Mouse (Mus musculus): ENCODE data around the gene Rgs4.

DNA sequence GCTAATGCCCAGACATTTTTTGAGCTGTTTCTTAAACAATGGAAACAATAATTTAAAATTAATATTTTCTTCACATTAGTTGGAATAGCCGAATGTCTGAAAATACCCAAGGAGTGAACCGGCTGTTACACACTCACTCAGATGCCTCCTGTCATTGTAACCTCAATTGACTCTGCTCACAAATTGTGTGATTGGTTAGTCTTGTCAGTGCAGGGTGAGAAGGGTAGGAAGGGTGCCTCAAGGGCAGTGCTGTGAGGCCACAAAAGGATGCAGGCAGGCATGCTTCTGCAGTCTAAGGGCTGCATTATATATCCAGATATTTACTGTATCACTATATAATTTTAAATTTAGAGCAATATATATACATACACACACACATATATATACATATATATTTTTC lies 54.4 kb downstream of the Rgs4 start:
- no peak for TF ChIP-seq CTCF (IDR thresholded peaks at IDR 0.05)
- TF ChIP-seq EP300 (IDR thresholded peaks at IDR 0.05): no peak
